Mouse (Mus musculus) bone marrow, adult 2 months (tissue): ENCODE results near the gene Slc44a4. TPM values are rescaled to one million over a fixed set of nuclear protein-coding genes. Genes with fewer than 3 reads are reported as not detected.

Source experiments
- H3K27ac ChIP-seq: fragments of 200-500 bp; 2 replicates; pipeline ENCODE4 v1.5.1; 2012; ENCODE audit warnings: low read depth, mild to moderate bottlenecking, control low read depth, inconsistent platforms, low read length; ENCODE audit not compliant: control insufficient read depth, poor library complexity, insufficient read depth
- H3K4me1 ChIP-seq: fragments of 200-500 bp; 2 replicates; pipeline ENCODE4 v1.6.1; 2011; ENCODE audit warnings: low read length; ENCODE audit not compliant: control insufficient read depth, insufficient read depth
- H3K4me3 ChIP-seq: fragments of 200-500 bp; replicated peaks from 2 replicates; pipeline ENCODE3; 2011; ENCODE audit warnings: mild to moderate bottlenecking, low read depth, low read length, control low read depth; ENCODE audit not compliant: control insufficient read depth
- CTCF ChIP-seq: fragments of 200-500 bp; IDR thresholded peaks from 2 replicates; pipeline ENCODE4 v1.5.1; 2011; ENCODE audit warnings: low read length, control low read depth; ENCODE audit not compliant: control insufficient read depth, insufficient read depth
- POLR2A ChIP-seq: fragments of 200-500 bp; IDR thresholded peaks from 2 replicates; pipeline ENCODE4 v1.6.1; 2011; ENCODE audit warnings: low read depth, mild to moderate bottlenecking, control low read depth, low read length, borderline replicate concordance; ENCODE audit not compliant: control insufficient read depth
- WGBS: fragments of 180-500 bp; shearing (Covaris S2); methylation state at CpG from one replicate; pipeline ENCODE4 v1.1.7; 2018; 5-methylcytosine and 5-hydroxymethylcytosine counted together
- polyA plus RNA-seq: library from polyadenylated mRNA; stranded (reverse); fragments of >200 nt; gene quantifications from 2 replicates; pipeline ENCODE4 v1.2.4, GENCODE M21; 2011; ENCODE audit warnings: low replicate concordance; ENCODE audit not compliant: missing spikeins, insufficient read depth, insufficient read length

The Slc44a4 gene
- polyA plus RNA-seq, 1 experiment, result 1.3 TPM

DNA sequence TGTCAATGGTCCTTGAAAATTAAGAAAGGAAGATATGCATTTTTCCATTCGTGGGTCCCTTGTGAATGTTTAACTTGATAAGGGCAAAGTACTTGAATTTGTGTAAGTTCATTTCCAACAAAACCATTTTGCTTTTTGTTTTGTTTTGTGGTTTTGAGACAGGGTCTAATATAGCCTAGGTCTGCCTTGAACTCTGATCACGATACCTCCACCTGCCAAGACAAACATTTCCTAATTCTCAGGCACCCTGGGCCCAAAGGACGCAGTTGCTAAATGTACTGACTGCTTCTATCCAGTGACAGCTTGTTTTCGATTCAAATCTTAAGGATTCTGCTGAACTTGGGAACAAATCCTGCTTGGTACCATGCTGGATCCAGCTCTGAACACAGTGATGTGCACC, 65.4 kb downstream of the Slc44a4 start:
- Histone ChIP-seq H3K27ac (no peak overlapping the region), H3K4me3 (no peak overlapping the region), H3K4me1 (peaks cover 2% of the 10 kb centered on the region)
- TF ChIP-seq CTCF (no peak), POLR2A (no peak)
- WGBS, result 82% methylated on average over 4 of the region's 4 CpGs

Other genes with a start within 250 kb of the Slc44a4 start
- 0.17 TPM in 1 of 2 replicates, not detected in the other for gene Tnxb, start 243.9 kb upstream of the Slc44a4 start, polyA plus RNA-seq
- 10.9 and 11.5 TPM in 2 replicates for gene C4b, start 170.6 kb upstream of the Slc44a4 start, polyA plus RNA-seq
- not detected in 2 replicates for gene Cyp21a1, start 109.9 kb upstream of the Slc44a4 start, polyA plus RNA-seq
- gene Stk19, start 77.5 kb upstream of the Slc44a4 start, polyA plus RNA-seq, result 44.0 and 63.6 TPM in 2 replicates
- gene Dxo, start 77.4 kb upstream of the Slc44a4 start, polyA plus RNA-seq, result 52.4 and 73.3 TPM in 2 replicates
- 31.0 and 67.7 TPM in 2 replicates for gene Skiv2l, start 64.3 kb upstream of the Slc44a4 start, polyA plus RNA-seq
- 13.1 and 42.2 TPM in 2 replicates for gene Nelfe, start 64.1 kb upstream of the Slc44a4 start, polyA plus RNA-seq
- 8.4 and 14.5 TPM in 2 replicates for gene Cfb, start 51.9 kb upstream of the Slc44a4 start, polyA plus RNA-seq
- gene Zbtb12, start 35.0 kb upstream of the Slc44a4 start, polyA plus RNA-seq, result 2.8 and 5.7 TPM in 2 replicates
- gene Gm20547, start 32.4 kb upstream of the Slc44a4 start, polyA plus RNA-seq, result 2.0 TPM in 1 of 2 replicates, not detected in the other
- gene C2, start 16.2 kb upstream of the Slc44a4 start, polyA plus RNA-seq, result 3.7 and 5.9 TPM in 2 replicates
- 60.6 and 104 TPM in 2 replicates for gene Ehmt2, start 16.0 kb upstream of the Slc44a4 start, polyA plus RNA-seq
- gene Neu1, start 16.8 kb downstream of the Slc44a4 start, polyA plus RNA-seq, result 18.1 and 33.6 TPM in 2 replicates
- gene Hspa1b, start 44.8 kb downstream of the Slc44a4 start, polyA plus RNA-seq, result 1.3 and 5.5 TPM in 2 replicates
- not detected in 2 replicates for gene Gm20481, start 55.4 kb downstream of the Slc44a4 start, polyA plus RNA-seq
- 1.9 TPM in 1 of 2 replicates, not detected in the other for gene Hspa1a, start 57.7 kb downstream of the Slc44a4 start, polyA plus RNA-seq
- not detected in 2 replicates for gene Hspa1l, start 58.2 kb downstream of the Slc44a4 start, polyA plus RNA-seq
- 70.0 and 84.5 TPM in 2 replicates for gene Lsm2, start 67.4 kb downstream of the Slc44a4 start, polyA plus RNA-seq
- 117 and 158 TPM in 2 replicates for gene Vars, start 86.5 kb downstream of the Slc44a4 start, polyA plus RNA-seq
- gene Vwa7, start 102.1 kb downstream of the Slc44a4 start, polyA plus RNA-seq, result 0.77 and 1.2 TPM in 2 replicates
- 18.9 and 31.7 TPM in 2 replicates for gene Sapcd1, start 113.5 kb downstream of the Slc44a4 start, polyA plus RNA-seq
- gene Msh5, start 132.3 kb downstream of the Slc44a4 start, polyA plus RNA-seq, result 12.1 and 17.2 TPM in 2 replicates
- gene Clic1, start 135.5 kb downstream of the Slc44a4 start, polyA plus RNA-seq, result 76.2 and 141 TPM in 2 replicates
- 12.5 and 15.2 TPM in 2 replicates for gene Ddah2, start 144.6 kb downstream of the Slc44a4 start, polyA plus RNA-seq
- 1.6 and 1.7 TPM in 2 replicates for gene Ly6g6c, start 150.9 kb downstream of the Slc44a4 start, polyA plus RNA-seq
- 16.5 and 35.6 TPM in 2 replicates for gene Mpig6b, start 151.7 kb downstream of the Slc44a4 start, polyA plus RNA-seq
- gene Ly6g6e, start 162.4 kb downstream of the Slc44a4 start, polyA plus RNA-seq, result 1.3 TPM in 1 of 2 replicates, not detected in the other
- 9.2 and 26.2 TPM in 2 replicates for gene Ly6g6d, start 163.6 kb downstream of the Slc44a4 start, polyA plus RNA-seq
- gene Ly6g6f, start 171.1 kb downstream of the Slc44a4 start, polyA plus RNA-seq, result 14.3 and 53.1 TPM in 2 replicates
- 48.7 and 73.1 TPM in 2 replicates for gene Abhd16a, start 174.8 kb downstream of the Slc44a4 start, polyA plus RNA-seq
- not detected in 2 replicates for gene Ly6g5c, start 193.8 kb downstream of the Slc44a4 start, polyA plus RNA-seq
- 3.4 and 4.7 TPM in 2 replicates for gene Ly6g5b, start 201.0 kb downstream of the Slc44a4 start, polyA plus RNA-seq
- gene Gpank1, start 207.0 kb downstream of the Slc44a4 start, polyA plus RNA-seq, result 29.8 and 39.0 TPM in 2 replicates
- 155 and 166 TPM in 2 replicates for gene Csnk2b, start 207.6 kb downstream of the Slc44a4 start, polyA plus RNA-seq
- 6.8 and 20.2 TPM in 2 replicates for gene D17H6S53E, start 211.9 kb downstream of the Slc44a4 start, polyA plus RNA-seq
- gene Apom, start 217.6 kb downstream of the Slc44a4 start, polyA plus RNA-seq, result 6.0 TPM in 1 of 2 replicates, not detected in the other
- 104 and 195 TPM in 2 replicates for gene Bag6, start 220.7 kb downstream of the Slc44a4 start, polyA plus RNA-seq